Mouse (Mus musculus) forebrain, embryonic 11.5 days (tissue): ENCODE measurements around the gene Nid1. TPM values are rescaled to one million over a fixed set of nuclear protein-coding genes. Genes with fewer than 3 reads are reported as not detected.

Experiments used
- ATAC-seq: fragments of 200-750 bp; cut with Nextera tagmentation; replicated peaks from 2 replicates; pipeline ENCODE4 v1.8.0; 2017; ENCODE audit warnings: moderate TSS enrichment; ENCODE audit not compliant: low FRiP score
- DNase-seq: peaks from one replicate; pipeline ENCODE4 v3.0.0-alpha.2; 2017; ENCODE audit warnings: low spot score
- H3K27ac ChIP-seq: fragments of 300-500 bp; sonication (generic); 2 replicates; pipeline ENCODE4 v1.5.1; 2014; ENCODE audit warnings: low read depth, low read length
- H3K27me3 ChIP-seq: fragments of 300-500 bp; sonication (generic); 2 replicates; pipeline ENCODE4 v1.6.1; 2014; ENCODE audit warnings: mild to moderate bottlenecking, low read length, mixed read lengths; ENCODE audit not compliant: control insufficient read depth, insufficient read depth
- H3K36me3 ChIP-seq: fragments of 300-500 bp; sonication (generic); 2 replicates; pipeline ENCODE4 v1.6.1; 2014; ENCODE audit warnings: mild to moderate bottlenecking, low read length, moderate library complexity, mixed read lengths; ENCODE audit not compliant: control insufficient read depth, insufficient read depth
- H3K4me1 ChIP-seq: fragments of 300-500 bp; sonication (generic); replicated peaks from 2 replicates; pipeline ENCODE4 v1.6.1; 2014; ENCODE audit warnings: low read length, mixed read lengths; ENCODE audit not compliant: control insufficient read depth, insufficient read depth
- H3K4me2 ChIP-seq: fragments of 300-500 bp; sonication (generic); 2 replicates; pipeline ENCODE4 v1.6.1; 2014; ENCODE audit warnings: low read depth, mild to moderate bottlenecking, low read length, moderate library complexity, mixed read lengths; ENCODE audit not compliant: severe bottlenecking
- H3K4me3 ChIP-seq: fragments of 300-500 bp; sonication (generic); 2 replicates; pipeline ENCODE4 v1.5.1; 2014; ENCODE audit warnings: low read depth, low read length
- H3K9ac ChIP-seq: fragments of 300-500 bp; sonication (generic); 2 replicates; pipeline ENCODE4 v1.6.1; 2014; ENCODE audit warnings: low read length
- H3K9me3 ChIP-seq: fragments of 300-500 bp; sonication (generic); 2 replicates; pipeline ENCODE4 v1.6.1; 2016; ENCODE audit warnings: low read length, mixed read lengths; ENCODE audit not compliant: control insufficient read depth
- WGBS: fragments of 180-500 bp; shearing (Covaris S2); extraction: QIAGEN DNeasy Blood & Tissue Kit; methylation state at CpG from one replicate; pipeline ENCODE4 v1.1.7; 2014; 5-methylcytosine and 5-hydroxymethylcytosine counted together
- polyA plus RNA-seq: library from polyadenylated mRNA; unstranded; fragments of >200 nt; fragmentation: Nextera tagmentation; extraction: Ambion mirVana; gene quantifications from 2 replicates; pipeline ENCODE4 v1.2.1, GENCODE M21; 2014

Nid1 gene
- polyA plus RNA-seq, 1 experiment from 2014 or later = 44.3 TPM

DNA sequence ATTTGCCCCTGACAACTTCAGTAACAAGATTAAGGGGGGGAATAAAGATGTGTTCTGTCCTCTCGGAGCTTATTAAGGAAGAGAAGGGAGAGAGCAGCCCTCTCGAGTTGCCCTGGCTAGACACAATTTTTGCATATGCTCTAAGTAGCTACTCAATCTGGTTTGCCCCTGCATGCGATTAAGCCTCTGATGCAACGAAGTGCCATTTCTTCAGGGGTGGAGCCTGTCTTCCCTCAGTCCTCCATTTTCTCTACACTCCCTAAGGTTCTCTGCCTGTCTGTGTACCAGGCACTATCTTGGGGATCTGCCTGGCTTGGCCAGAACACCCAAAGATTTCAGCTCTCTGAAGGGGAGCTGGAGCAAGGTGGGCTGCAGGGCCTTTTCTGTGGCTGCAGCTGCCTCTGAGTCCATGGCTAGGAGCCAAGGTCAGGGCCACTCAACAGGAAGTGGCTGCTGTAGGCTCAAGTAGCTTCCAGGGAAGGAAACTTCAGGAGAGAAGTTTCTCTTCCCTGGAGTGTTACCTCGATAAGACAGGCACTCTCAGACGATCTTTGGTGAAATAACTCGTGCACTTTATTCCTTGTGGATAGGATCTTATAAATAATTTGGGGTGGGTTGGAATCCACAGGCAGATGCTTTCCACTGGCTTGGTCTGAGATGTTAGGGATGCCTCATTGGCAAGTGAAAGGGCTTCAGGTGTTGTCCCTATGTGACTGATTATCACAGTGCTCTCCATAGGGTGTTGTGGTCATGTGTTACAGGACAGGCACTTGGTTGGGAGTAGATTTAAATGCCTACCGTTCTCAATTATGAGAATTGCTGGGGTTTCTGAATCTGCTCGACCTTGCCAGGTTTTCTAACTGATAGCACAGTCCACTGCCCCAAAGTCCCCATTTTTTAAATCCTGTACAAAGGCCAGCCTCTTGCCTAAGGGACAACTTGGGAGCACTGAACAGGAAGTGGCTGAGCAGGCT is 112.6 kb downstream of the Nid1 start:
- Histone ChIP-seq H3K9ac (no peak overlapping the region), H3K27me3 (no peaks in the 10 kb centered on the region), H3K9me3 (no peaks in the 10 kb centered on the region), H3K4me1 (no peaks in the 10 kb centered on the region), H3K27ac (no peak overlapping the region), H3K36me3 (no peaks in the 10 kb centered on the region), H3K4me2 (no peak overlapping the region), H3K4me3 (no peak overlapping the region)
- no peak for DNase-seq
- no peak for ATAC-seq
- WGBS = 67% methylated on average over 9 of the region's 9 CpGs

DNA sequence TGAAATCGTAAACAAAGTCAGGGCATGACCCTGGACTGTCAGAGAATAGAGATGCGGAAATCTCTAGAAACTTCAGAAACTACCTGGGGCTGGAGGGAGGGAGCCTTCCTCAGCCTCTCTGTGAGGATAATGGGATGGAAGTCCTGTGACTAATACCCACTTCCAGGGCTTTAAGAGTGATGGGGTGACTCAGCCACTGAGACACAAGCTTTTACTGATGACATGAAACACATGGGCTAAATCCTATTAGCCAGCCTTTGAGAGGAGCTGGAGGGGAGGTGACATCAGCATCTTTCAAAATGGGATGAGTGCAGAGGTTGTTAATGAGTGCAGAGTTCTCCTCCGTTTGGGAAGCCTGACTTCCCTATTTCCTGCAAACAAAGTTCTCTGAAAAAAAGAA is 114.7 kb downstream of the Nid1 start:
- Histone ChIP-seq H3K36me3 (no peaks in the 10 kb centered on the region), H3K27me3 (no peaks in the 10 kb centered on the region), H3K4me2 (no peak overlapping the region), H3K4me1 (no peaks in the 10 kb centered on the region), H3K4me3 (no peak overlapping the region), H3K27ac (no peak overlapping the region), H3K9ac (no peak overlapping the region), H3K9me3 (no peaks in the 10 kb centered on the region)
- 31% methylated on average over 3 of the region's 3 CpGs for WGBS
- DNase-seq = no peak
- ATAC-seq = no peak

DNA sequence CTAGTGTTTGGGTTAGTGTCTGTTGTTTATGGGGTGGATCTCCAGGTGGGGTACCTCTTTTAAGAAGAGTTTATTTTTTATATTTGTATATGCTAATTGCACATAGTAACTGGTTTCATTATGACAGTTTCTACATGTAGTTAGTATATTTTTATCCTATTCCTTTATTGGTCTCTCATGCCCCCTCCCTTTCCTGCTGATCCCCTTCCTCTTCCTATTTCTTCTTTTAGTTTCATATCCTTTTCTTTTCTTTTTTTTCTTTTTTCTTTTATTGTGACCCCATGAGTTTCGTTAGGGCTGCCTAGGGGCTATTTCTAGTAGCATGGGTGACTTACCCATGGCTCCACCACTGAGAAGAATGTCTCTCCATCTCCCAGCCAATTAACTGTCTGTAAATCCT is 116.3 kb downstream of the Nid1 start:
- Histone ChIP-seq H3K4me2 (no peak overlapping the region), H3K9ac (no peak overlapping the region), H3K36me3 (no peaks in the 10 kb centered on the region), H3K4me3 (no peak overlapping the region), H3K27ac (no peak overlapping the region), H3K9me3 (no peaks in the 10 kb centered on the region), H3K27me3 (no peaks in the 10 kb centered on the region), H3K4me1 (no peaks in the 10 kb centered on the region)
- WGBS = 57% methylated on average over 1 of the region's 1 CpGs
- DNase-seq (no peak), ATAC-seq (no peak)

DNA sequence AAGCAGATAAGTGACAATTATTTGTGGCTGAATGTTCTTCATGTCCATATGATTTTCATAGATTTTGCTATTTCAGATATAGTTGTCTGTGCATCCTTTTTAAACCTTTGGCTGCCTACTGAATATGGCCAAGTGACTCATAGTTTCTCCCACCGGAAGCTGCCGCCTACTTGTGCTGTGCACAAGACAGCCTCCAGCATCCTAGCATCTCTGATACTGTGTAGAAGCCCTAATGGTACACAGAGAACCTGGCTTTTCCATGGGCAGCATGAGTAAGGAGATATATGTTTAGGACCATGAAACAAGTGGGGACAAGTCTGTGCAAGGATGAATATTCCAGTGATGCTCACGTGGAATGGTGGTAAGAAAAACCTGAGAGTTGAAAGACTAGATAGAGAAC is 117.8 kb downstream of the Nid1 start:
- no peak overlapping the region for H3K4me3 ChIP-seq
- no peak overlapping the region for H3K27ac ChIP-seq
- WGBS = 96% methylated on average over 3 of the region's 3 CpGs
- no peaks in the 10 kb centered on the region for H3K36me3 ChIP-seq
- H3K27me3 ChIP-seq = no peaks in the 10 kb centered on the region
- DNase-seq = no peak
- no peak overlapping the region for H3K9ac ChIP-seq
- no peaks in the 10 kb centered on the region for H3K9me3 ChIP-seq
- H3K4me2 ChIP-seq = no peak overlapping the region
- H3K4me1 ChIP-seq = no peaks in the 10 kb centered on the region
- no peak for ATAC-seq

DNA sequence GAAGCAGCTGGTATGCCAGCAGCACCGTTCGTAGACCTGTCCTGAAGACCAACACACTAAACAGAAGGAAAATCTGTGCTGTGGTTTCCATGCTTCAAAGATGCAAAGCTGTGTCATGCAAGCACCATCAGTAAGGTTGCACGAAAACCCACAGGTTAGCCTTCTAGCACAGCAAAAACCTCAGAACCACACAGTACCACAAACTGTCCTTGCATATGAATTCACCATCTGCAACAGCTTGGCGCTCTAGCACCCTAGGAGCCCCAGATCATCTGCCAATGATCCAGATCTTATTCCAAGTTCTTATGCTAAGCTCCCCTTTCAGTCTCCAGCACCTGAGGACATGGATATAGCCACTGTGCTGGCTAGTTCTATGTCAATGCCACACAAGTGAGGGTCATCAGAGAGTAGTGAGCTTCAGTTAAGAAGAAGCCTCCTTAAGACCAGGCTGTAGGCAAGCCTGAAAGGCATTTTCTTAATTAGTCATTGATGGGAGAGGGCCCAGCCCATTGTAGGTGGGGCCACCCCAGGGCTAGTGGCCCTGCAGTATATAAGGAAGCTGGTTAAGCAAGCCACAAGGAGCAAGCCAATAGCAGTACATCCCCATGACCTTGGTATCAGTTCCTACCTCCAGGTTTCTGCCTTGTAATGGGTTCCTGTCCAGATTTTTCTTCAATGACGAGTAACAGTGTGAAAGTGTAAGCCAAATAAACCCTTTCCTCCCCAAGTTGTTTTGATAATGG is 119.8 kb downstream of the Nid1 start:
- no peak for DNase-seq
- H3K4me1 ChIP-seq = no peaks in the 10 kb centered on the region
- H3K9ac ChIP-seq = no peak overlapping the region
- no peaks in the 10 kb centered on the region for H3K36me3 ChIP-seq
- WGBS = 87% methylated on average over 5 of the region's 5 CpGs
- no peaks in the 10 kb centered on the region for H3K9me3 ChIP-seq
- no peak overlapping the region for H3K4me3 ChIP-seq
- no peaks in the 10 kb centered on the region for H3K27me3 ChIP-seq
- no peak for ATAC-seq
- H3K4me2 ChIP-seq = no peak overlapping the region
- no peak overlapping the region for H3K27ac ChIP-seq

DNA sequence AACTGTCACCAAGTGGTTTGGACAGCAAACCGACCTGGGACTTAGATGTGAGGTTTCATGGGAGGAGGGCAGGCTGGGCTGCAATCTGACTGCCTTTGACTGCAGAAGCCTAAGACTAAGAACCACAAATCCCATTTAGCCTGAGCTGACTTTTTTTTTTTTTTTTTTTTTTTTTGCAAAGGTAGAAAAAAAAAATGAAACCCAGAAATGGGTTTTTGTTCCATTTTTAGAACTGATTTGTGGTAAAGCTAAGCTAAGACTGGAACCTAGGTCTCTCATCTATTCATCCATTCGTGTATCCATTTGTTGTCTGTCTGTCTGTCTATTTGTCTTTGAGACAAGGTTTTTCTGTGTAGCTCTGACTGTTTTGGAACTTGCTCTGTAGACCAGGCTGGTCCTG is 120.9 kb downstream of the Nid1 start:
- H3K9me3 ChIP-seq = no peaks in the 10 kb centered on the region
- DNase-seq (no peak), ATAC-seq (no peak)
- no peak overlapping the region for H3K4me2 ChIP-seq
- no peaks in the 10 kb centered on the region for H3K36me3 ChIP-seq
- 79% methylated on average over 2 of the region's 2 CpGs for WGBS
- no peak overlapping the region for H3K9ac ChIP-seq
- H3K4me3 ChIP-seq = no peak overlapping the region
- H3K27ac ChIP-seq = no peak overlapping the region
- no peaks in the 10 kb centered on the region for H3K4me1 ChIP-seq
- H3K27me3 ChIP-seq = no peaks in the 10 kb centered on the region

DNA sequence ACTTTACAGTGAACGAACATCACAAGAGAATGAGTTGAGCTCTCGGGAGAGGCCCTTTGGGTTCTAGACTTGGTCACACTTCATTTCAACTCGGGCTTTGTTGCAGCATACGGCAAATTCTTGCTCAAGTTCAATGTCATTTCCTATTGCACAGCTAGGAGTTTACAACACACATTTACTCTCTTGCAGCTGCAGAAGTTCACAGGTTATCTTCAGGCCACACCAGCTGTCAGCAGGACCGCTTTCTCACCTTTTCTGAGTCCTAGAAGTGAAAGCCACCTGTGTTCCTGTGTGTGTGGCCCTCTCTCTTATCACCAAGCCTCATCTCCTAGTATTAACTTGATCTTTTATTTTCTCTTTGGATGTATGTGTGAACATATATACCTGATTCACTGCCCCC is 121.5 kb downstream of the Nid1 start:
- Histone ChIP-seq H3K4me1 (no peaks in the 10 kb centered on the region), H3K36me3 (no peaks in the 10 kb centered on the region), H3K27ac (no peak overlapping the region), H3K9me3 (no peaks in the 10 kb centered on the region), H3K4me3 (no peak overlapping the region), H3K4me2 (no peak overlapping the region), H3K27me3 (no peaks in the 10 kb centered on the region), H3K9ac (no peak overlapping the region)
- DNase-seq (no peak), ATAC-seq (no peak)
- 89% methylated on average over 5 of the region's 5 CpGs for WGBS
